Mouse (Mus musculus) heart, adult 8-10 months (tissue): ENCODE data around the gene Hexdc. TPM values are rescaled to one million over a fixed set of nuclear protein-coding genes. Genes with fewer than 3 reads are reported as not detected.

Source experiments
- DNase-seq: peaks from one replicate; pipeline ENCODE4 v3.0.0; 2022; ENCODE audit warnings: low spot score
- total RNA-seq, 4 experiments: library from RNA; stranded (reverse); gene quantifications; 2 replicates each; pipeline ENCODE4 v1.2.4; 2022

The Hexdc gene
- total RNA-seq: 10 to 100 TPM in 1 of 4 experiments, 1 to 10 TPM in 3; 8.3 to 10.3 (median 8.8) TPM

- peak; percentile 90 for DNase-seq
Observed at GRCm38 (mm10) chr11:121204161-121205006, at the start of gene Hexdc, which contains the start of gene Ogfod3. Gene Hexdc, plus strand, starts transcription at chr11:121204433. Gene Ogfod3, minus strand, starts transcription at chr11:121204711.

GRCm38 (mm10) chr11:121156411-121156891, 47.8 kb upstream of the Hexdc start:
- DNase-seq: peak; percentile 32

- no peak for DNase-seq
Observed at GRCm38 (mm10) chr11:121159971-121160370, 44.3 kb upstream of the Hexdc start, which contains the start of gene Uts2r. Gene Uts2r, plus strand, starts transcription at chr11:121160271.

GRCm38 (mm10) chr11:121160636-121161346, 43.4 kb upstream of the Hexdc start:
- no peak for DNase-seq

GRCm38 (mm10) chr11:121163751-121164150, 40.5 kb upstream of the Hexdc start:
- DNase-seq: no peak

- no peak for DNase-seq
Observed at GRCm38 (mm10) chr11:121173203-121173602, 31.0 kb upstream of the Hexdc start.

GRCm38 (mm10) chr11:121174234-121174633, 30.0 kb upstream of the Hexdc start:
- no peak for DNase-seq

GRCm38 (mm10) chr11:121176285-121177270, 27.7 kb upstream of the Hexdc start:
- DNase-seq: peak; percentile 24

- DNase-seq: peak; percentile 27
Observed at GRCm38 (mm10) chr11:121189681-121190080, 14.6 kb upstream of the Hexdc start.

GRCm38 (mm10) chr11:121192742-121193141, 11.5 kb upstream of the Hexdc start:
- no peak for DNase-seq

- no peak for DNase-seq
Observed at GRCm38 (mm10) chr11:121193415-121193814, 10.8 kb upstream of the Hexdc start.

- no peak for DNase-seq
Observed at GRCm38 (mm10) chr11:121198622-121199021, 5.6 kb upstream of the Hexdc start.

GRCm38 (mm10) chr11:121199851-121200250, 4.4 kb upstream of the Hexdc start:
- no peak for DNase-seq

GRCm38 (mm10) chr11:121200781-121201180, 3.5 kb upstream of the Hexdc start:
- DNase-seq: no peak

GRCm38 (mm10) chr11:121201436-121202198, 2.6 kb upstream of the Hexdc start:
- no peak for DNase-seq

- no peak for DNase-seq
Observed at GRCm38 (mm10) chr11:121203859-121204160, 423 bp upstream of the Hexdc start.

GRCm38 (mm10) chr11:121216831-121217230, 12.6 kb downstream of the Hexdc start:
- DNase-seq: no peak

- no peak for DNase-seq
Observed at GRCm38 (mm10) chr11:121219776-121220175, 15.5 kb downstream of the Hexdc start.

- DNase-seq: no peak
Observed at GRCm38 (mm10) chr11:121220771-121221170, 16.5 kb downstream of the Hexdc start.

- DNase-seq: no peak
Observed at GRCm38 (mm10) chr11:121221321-121222010, 17.2 kb downstream of the Hexdc start.
